Mouse (Mus musculus): ENCODE results near the gene Ubp1. TPM values are rescaled to one million over a fixed set of nuclear protein-coding genes. Genes with fewer than 3 reads are reported as not detected.
A peak's percentile ranks its signal among the peaks of the same experiment; 100 is the strongest.
"Not testable (repeated sequence)": the region's sequence is repeated elsewhere in the genome, so short reads cannot be mapped to it uniquely, and the experiment has no call there.

The Ubp1 gene
- 155 and 166 TPM in 2 replicates for total RNA-seq (2017)

DNA sequence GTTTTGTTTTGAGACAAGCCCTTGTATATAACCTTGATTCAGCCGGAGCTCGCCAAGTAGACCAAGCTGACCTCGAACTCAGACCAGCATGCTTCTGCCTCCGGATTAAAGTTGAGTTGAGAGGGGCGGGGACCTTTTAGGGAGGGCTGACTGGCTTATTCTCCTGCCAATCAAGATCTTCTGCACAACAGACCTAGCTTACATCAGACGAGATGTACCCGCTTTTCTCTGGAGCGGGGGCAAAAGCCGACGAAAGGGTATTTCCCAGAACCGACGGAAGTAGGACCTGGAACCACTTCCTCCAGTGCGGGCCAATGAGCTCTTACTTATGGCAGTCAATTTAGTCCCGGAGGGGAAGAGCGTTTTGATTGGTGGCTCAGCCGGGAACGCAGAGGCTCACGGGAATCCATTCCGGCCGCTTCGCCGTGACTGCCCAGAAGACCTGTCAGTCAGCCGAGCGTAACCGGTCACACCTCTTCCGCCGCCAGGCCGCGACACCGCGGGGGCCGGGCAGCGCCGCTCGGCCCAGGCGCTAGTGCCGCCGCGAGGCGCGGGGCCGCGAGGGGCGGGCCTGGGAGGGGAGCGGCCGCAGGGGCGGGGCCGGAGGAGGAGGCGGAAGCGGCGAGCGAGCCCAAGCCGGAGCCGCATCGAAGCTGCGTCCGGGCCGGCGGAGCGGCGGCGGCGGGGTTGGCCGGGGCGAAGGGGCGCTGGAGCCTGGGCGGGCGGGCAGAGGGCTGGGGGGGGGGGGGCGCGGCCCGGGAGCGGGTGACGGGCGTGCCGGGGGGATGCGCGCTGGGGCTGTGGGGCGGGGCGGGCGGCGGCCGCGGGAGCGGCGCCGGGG is at the start of gene Ubp1:
TSS of gene Ubp1 (plus strand) at position 401 of the 841 bp plus-strand sequence.
- ATAC-seq (ENCODE audit: extremely low read depth, insufficient number of reproducible peaks, low FRiP score, poor library complexity, severe bottlenecking) = peak; percentile 94

DNA sequence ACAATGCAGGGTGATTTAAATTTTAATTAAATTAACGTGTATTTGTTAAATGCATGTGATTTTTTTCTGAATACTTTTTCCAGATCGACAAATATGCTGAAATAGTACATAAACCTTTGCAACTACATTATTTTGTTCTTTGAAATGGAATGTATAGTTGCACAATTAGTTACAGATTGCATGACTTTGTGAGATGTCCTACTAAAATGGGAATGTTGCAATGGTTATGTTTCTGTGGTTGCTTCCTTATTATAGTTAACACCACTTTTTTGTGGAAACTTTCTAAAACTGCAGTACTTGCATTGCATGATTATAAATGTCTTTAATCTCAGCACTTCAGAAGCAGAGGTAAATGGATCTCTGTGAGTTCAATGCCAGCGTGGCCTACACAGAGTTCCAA is 35.8 kb upstream of the Ubp1 start:
- ATAC-seq (ENCODE audit: extremely low read depth, insufficient number of reproducible peaks, low FRiP score, poor library complexity, severe bottlenecking) = no peak

GRCm38 (mm10) chr9:113903136-113903535 is 27.6 kb upstream of the Ubp1 start:
- ATAC-seq (ENCODE audit: extremely low read depth, insufficient number of reproducible peaks, low FRiP score, poor library complexity, severe bottlenecking) = no peak

DNA sequence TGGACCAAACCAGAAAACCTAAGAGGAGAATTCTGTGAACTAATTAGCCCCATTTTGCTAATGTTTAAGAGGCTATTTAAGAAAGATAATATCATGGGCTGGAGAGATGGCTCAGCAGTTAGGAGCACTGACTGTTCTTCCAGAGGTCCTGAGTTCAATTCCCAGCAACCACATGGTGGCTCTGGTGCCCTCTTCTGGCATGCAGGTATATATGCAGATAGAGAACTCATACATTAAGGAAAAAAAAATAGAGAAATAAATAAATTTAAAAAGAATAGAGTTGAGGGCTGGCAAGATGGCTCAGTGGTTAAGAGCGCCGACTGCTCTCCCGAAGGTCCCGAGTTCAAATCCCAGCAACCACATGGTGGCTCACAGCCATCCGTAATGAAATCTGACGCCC is 26.4 kb upstream of the Ubp1 start:
- ATAC-seq (ENCODE audit: extremely low read depth, insufficient number of reproducible peaks, low FRiP score, poor library complexity, severe bottlenecking) = not testable (repeated sequence)

GRCm38 (mm10) chr9:113915789-113916188 is 14.9 kb upstream of the Ubp1 start:
- ATAC-seq (ENCODE audit: extremely low read depth, insufficient number of reproducible peaks, low FRiP score, poor library complexity, severe bottlenecking) = no peak

DNA sequence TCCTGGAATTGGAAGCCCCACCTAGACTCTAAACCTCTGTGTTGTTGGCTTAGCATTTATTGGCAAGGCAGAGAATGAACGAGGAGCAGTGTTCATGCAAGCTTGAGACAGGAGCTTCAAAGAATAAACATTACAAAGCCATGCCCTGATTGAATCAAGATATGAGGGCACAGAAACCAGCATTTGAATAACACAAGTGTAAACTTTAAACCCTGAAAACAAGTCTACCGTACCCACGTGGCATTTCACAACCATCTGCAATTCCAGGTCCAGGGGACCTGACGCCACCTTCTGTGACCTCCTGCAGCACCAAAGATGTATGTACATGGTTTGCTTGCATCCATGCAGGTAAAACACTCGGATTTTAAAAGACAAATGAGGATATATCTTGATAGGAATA is 8.1 kb upstream of the Ubp1 start:
- no peak for ATAC-seq (ENCODE audit: extremely low read depth, insufficient number of reproducible peaks, low FRiP score, poor library complexity, severe bottlenecking)

- no peak for ATAC-seq (ENCODE audit: extremely low read depth, insufficient number of reproducible peaks, low FRiP score, poor library complexity, severe bottlenecking)
These were observed 5.9 kb upstream of the Ubp1 start for GRCm38 (mm10) chr9:113924883-113925282.

DNA sequence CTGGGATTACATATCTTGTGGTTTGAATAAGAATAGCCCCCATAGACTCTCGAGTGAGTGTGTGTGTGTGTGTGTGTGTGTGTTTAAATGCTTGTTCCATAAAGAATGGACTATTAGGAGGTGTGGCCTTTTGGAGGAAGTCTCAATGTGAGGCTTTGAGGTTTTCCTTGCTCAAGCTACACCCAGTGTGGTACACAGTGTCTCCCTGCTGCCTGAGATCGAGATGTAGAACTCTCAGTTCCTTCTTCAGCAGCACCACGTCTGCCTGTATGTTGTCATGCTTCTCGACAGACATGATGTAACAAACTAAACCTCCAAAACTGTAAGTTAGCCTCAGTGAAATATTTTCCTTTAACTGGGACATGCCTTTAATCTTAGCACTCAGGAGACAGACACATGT is 2.1 kb upstream of the Ubp1 start:
- ATAC-seq (ENCODE audit: extremely low read depth, insufficient number of reproducible peaks, low FRiP score, poor library complexity, severe bottlenecking) = peak; percentile 32; the same call in 1 of the 2 replicates

- ATAC-seq (ENCODE audit: extremely low read depth, insufficient number of reproducible peaks, low FRiP score, poor library complexity, severe bottlenecking) = no peak
These were observed 1.1 kb upstream of the Ubp1 start for GRCm38 (mm10) chr9:113929676-113930075.

- ATAC-seq (ENCODE audit: extremely low read depth, insufficient number of reproducible peaks, low FRiP score, poor library complexity, severe bottlenecking) = no peak
These were observed 803 bp downstream of the Ubp1 start for GRCm38 (mm10) chr9:113931375-113932099.

DNA sequence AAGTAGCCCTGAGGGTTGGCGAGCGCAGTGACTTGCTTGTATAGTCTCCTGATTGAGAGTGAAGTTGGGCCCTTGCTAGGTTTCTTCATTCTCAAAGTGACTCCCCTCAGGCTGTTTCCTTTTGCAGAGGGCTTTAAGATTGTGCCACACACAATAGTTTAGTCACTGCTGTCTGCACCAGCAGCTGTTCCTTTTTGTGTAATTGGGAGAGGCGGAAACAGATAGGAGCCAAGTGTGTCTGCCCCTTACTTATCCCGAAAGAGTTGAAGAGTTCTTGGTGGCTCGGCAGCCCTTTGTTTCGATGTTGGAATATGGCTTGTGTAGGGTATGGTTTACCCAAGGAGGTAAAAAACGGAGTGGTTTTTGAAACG is 1.4 kb downstream of the Ubp1 start:
- no peak for ATAC-seq (ENCODE audit: extremely low read depth, insufficient number of reproducible peaks, low FRiP score, poor library complexity, severe bottlenecking)

GRCm38 (mm10) chr9:113932501-113932900 is 1.8 kb downstream of the Ubp1 start:
- no peak for ATAC-seq (ENCODE audit: extremely low read depth, insufficient number of reproducible peaks, low FRiP score, poor library complexity, severe bottlenecking)

GRCm38 (mm10) chr9:113935638-113936037 is 4.9 kb downstream of the Ubp1 start:
- ATAC-seq (ENCODE audit: extremely low read depth, insufficient number of reproducible peaks, low FRiP score, poor library complexity, severe bottlenecking) = no peak

DNA sequence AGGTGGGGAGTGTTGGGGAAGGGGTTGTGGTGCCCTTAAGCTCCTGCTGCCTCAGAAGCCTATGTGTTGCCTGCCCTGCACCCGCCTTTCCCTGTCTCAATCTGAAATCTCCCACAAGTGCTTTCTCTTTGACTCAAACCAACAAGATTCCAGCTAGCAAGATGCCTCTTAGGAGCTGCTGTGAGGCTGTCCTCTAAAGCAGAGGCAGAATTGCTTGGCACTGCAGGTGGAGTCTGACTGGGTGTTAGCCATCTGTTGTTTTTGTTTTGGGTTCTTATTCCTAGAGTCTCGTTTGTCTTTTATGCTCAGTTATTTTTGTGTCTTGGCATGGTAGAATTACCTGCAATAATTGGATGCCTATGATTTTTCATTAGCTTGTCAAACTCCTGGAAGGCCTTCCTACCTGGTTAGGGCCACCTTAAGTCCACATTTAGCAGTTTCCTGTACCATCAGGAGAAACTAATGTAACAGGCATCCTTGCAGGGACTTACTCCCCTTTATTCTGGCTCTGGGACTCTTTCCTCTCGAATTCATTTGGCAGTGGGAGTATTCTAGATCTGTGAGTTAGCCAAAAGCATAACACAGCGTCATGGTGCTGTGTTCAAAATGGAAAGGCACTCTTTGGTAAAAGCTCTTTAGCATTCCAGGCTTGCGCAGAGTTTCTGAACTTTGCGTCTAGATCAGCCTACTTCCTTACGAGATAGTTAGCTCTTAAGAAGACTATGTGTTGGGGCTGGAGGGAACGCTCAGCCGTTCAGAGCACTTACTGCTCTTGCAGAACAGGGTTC is 8.5 kb downstream of the Ubp1 start:
- no peak for ATAC-seq (ENCODE audit: extremely low read depth, insufficient number of reproducible peaks, low FRiP score, poor library complexity, severe bottlenecking)

DNA sequence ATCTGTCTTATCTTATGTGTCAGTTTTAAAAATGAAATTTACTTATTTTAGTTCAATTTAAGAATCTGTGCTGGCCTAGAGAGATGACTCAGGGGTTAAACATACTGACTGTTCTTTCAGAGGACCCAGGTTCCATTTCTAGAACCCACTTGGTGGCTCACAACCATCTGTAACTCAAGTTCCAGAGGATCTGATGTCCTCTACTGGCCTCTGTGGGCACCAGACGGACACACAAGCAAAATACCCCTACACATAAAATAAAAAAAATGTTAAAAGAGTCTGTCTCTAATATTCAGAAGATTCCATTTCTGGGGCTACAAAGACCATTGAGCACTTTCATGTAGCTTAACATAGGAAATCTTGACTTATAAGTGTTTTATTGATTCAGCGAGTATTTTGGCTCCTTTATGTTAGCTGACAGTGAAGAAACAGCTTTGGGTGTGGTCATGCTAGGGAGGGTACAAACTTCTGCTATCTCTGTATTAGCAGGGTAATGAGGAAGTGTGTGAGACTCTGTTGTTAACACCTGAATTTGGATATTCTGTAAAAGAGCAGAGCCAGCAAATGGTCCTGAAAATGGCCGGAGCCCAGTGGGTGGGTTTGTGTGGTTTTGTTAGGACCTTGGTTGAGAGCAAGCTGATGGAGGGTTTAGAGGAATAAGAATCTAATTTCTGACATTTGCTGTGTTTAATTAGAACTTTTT is 10.5 kb downstream of the Ubp1 start:
- ATAC-seq (ENCODE audit: extremely low read depth, insufficient number of reproducible peaks, low FRiP score, poor library complexity, severe bottlenecking) = peak; percentile 86; the same call in 1 of the 2 replicates

DNA sequence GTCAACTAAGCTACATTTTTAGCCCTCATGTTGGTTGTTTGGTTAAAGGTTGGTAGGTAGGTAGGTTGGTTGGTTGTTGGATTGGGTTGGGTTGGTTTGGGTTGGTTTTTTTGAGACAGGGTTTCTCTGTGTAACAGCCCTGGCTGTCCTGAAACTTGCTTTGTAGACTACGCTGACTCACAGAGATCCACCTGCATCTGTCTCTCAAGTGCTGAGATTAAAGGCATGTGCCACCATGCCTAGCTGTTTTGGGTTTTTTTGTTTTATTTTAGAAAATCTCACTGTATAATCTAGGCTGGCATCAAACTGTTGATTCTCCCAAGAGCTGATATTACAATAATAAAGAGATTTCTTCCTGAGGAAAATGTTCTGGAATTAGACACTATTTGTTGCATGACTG is 12.6 kb downstream of the Ubp1 start:
- no peak for ATAC-seq (ENCODE audit: extremely low read depth, insufficient number of reproducible peaks, low FRiP score, poor library complexity, severe bottlenecking)

- ATAC-seq (ENCODE audit: extremely low read depth, insufficient number of reproducible peaks, low FRiP score, poor library complexity, severe bottlenecking) = no peak
These were observed 16.5 kb downstream of the Ubp1 start for GRCm38 (mm10) chr9:113947216-113947615.

- no peak for ATAC-seq (ENCODE audit: extremely low read depth, insufficient number of reproducible peaks, low FRiP score, poor library complexity, severe bottlenecking)
These were observed 27.0 kb downstream of the Ubp1 start for GRCm38 (mm10) chr9:113957777-113958176.

DNA sequence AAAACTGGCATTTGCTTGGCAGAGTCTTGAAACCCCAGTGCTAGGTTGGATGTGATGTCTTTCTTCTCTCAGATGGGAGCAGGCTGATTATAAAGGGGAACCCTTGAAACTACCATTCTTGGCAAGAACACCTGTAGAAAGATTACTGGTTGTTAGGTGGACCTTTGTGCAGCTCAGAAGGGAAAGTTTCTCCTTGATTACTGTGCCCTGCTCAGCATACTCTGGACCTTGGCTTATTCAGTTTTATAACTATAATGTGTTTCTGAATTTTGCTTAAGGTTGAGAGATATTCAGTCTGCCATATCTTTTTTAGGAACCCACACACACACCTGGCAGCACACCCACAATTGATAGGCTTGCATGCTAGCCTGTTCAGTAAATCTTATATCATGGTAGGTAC is 33.0 kb downstream of the Ubp1 start:
- no peak for ATAC-seq (ENCODE audit: extremely low read depth, insufficient number of reproducible peaks, low FRiP score, poor library complexity, severe bottlenecking)
